Mouse (Mus musculus): ENCODE data around the gene Cd164l2. TPM values are rescaled to one million over a fixed set of nuclear protein-coding genes. Genes with fewer than 3 reads are reported as not detected.
A peak's percentile ranks its signal among the peaks of the same experiment; 100 is the strongest.

Cd164l2 gene
- 3.9 and 5.9 TPM in 2 replicates for total RNA-seq (2014; rRNA removed)
- 10.6 and 11.0 TPM in 2 replicates for polyA plus RNA-seq (2015; fragmentation: Nextera tagmentation; extraction: Ambion mirVana)

DNA sequence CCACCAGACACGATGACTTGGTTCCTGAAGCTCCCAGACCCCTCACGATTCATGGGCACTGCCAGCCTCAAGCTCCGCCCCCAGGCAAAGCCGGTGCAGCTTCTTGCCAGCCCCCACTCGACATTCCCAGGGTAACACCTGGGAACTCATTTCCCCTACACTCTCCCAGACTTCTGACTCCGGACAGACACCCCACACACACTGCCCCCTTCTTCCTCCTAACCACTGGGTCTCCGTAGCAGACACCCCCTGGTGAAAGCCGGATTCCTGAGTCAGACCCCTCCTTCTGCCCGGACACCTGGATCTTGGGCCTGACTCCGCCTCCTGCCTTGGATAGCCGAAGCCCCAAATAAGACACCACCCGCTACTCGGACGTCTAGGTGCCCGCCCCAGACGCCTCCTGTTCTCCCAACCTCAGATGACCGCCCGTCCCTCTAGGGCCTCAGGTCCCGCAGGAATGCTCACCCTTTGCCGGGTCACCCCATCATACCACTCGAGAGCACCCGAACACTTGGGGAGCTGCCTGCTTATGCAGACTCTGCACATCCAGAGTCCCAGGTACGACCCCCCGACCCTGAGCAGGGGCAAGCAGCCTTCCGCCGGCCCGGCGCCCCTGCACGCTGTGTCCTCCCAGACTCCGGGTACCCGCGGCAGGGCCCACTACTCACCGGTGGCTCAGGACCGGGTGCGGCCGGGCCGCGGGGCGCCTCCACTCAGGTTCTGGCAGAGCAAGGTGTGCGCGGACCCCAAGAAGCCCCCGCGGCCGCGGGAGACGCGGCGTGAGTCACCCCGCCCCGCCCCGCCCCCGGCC is at the start of gene Cd164l2, which contains the start of gene Gpr3:
Gene Cd164l2, plus strand, starts transcription at position 381 of the 811 bp plus-strand sequence.
Gene Gpr3, minus strand, starts transcription at position 786 of the 811 bp plus-strand sequence.
- H3K36me3 ChIP-seq (ENCODE audit: insufficient read depth, low read length): no peaks in the 10 kb centered on the region
- H3K27me3 ChIP-seq (ENCODE audit: insufficient read depth, low read length): no peaks in the 10 kb centered on the region; the same call in 1 of the 2 replicates
- peak within 1 kb of the TSS; percentile 76 for H3K9ac ChIP-seq (replicated peaks; ENCODE audit: low read length, poor library complexity, severe bottlenecking)
- no peaks in the 10 kb centered on the region for H3K9me3 ChIP-seq (ENCODE audit: low read length)
- ATAC-seq (ENCODE audit: low FRiP score) (peak; percentile 52), DNase-seq (ENCODE audit: low spot score) (no peak)
- no peak for TF ChIP-seq CTCF (IDR thresholded peaks at IDR 0.05)
- WGBS: 2% methylated on average over 47 of the region's 52 CpGs
- H3K4me2 ChIP-seq (ENCODE audit: low read depth, low read length, poor library complexity, severe bottlenecking): peak within 1 kb of the TSS; percentile 96
- H3K4me1 ChIP-seq (ENCODE audit: insufficient read depth, low read length): peaks cover 11% of the 10 kb centered on the region; the same call in 1 of the 2 replicates
- peak within 1 kb of the TSS; percentile 74 for H3K4me3 ChIP-seq (ENCODE audit: low read depth, low read length)
- H3K27ac ChIP-seq (ENCODE audit: low read depth, low read length): no peak within 1 kb of the TSS

GRCm38 (mm10) chr4:133162196-133162595 is 49.7 kb upstream of the Cd164l2 start:
- Histone ChIP-seq H3K9ac (replicated peaks; ENCODE audit: low read length, poor library complexity, severe bottlenecking) (no peak overlapping the region), H3K4me3 (ENCODE audit: low read depth, low read length) (no peak overlapping the region), H3K4me2 (ENCODE audit: low read depth, low read length, poor library complexity, severe bottlenecking) (no peak overlapping the region), H3K36me3 (ENCODE audit: insufficient read depth, low read length) (no peaks in the 10 kb centered on the region), H3K27ac (ENCODE audit: low read depth, low read length) (no peak overlapping the region), H3K27me3 (ENCODE audit: insufficient read depth, low read length) (no peaks in the 10 kb centered on the region), H3K4me1 (ENCODE audit: insufficient read depth, low read length) (no peaks in the 10 kb centered on the region), H3K9me3 (ENCODE audit: low read length) (no peaks in the 10 kb centered on the region)
- ATAC-seq (ENCODE audit: low FRiP score) (no peak), DNase-seq (ENCODE audit: low spot score) (no peak)
- WGBS: 57% methylated on average over 6 of the region's 6 CpGs
- no peak for TF ChIP-seq CTCF (IDR thresholded peaks at IDR 0.05)

GRCm38 (mm10) chr4:133166773-133167172 is 45.2 kb upstream of the Cd164l2 start:
- no peak overlapping the region for H3K27ac ChIP-seq (ENCODE audit: low read depth, low read length)
- 91% methylated on average over 9 of the region's 9 CpGs for WGBS
- no peak for DNase-seq (ENCODE audit: low spot score)

GRCm38 (mm10) chr4:133169237-133170055 is 42.5 kb upstream of the Cd164l2 start:
- Histone ChIP-seq H3K36me3 (ENCODE audit: insufficient read depth, low read length) (no peaks in the 10 kb centered on the region), H3K27me3 (ENCODE audit: insufficient read depth, low read length) (no peaks in the 10 kb centered on the region), H3K4me2 (ENCODE audit: low read depth, low read length, poor library complexity, severe bottlenecking) (no peak overlapping the region), H3K4me1 (ENCODE audit: insufficient read depth, low read length) (no peaks in the 10 kb centered on the region), H3K4me3 (ENCODE audit: low read depth, low read length) (no peak overlapping the region), H3K27ac (ENCODE audit: low read depth, low read length) (no peak overlapping the region), H3K9me3 (ENCODE audit: low read length) (no peaks in the 10 kb centered on the region), H3K9ac (replicated peaks; ENCODE audit: low read length, poor library complexity, severe bottlenecking) (no peak overlapping the region)
- no peak for TF ChIP-seq CTCF (IDR thresholded peaks at IDR 0.05)
- DNase-seq (ENCODE audit: low spot score): no peak
- no peak for ATAC-seq (ENCODE audit: low FRiP score)
- 85% methylated on average over 10 of the region's 10 CpGs for WGBS

More at GRCm38 (mm10) chr4:133166773-133167172, 45.2 kb upstream of the Cd164l2 start:
- no peak for ATAC-seq (ENCODE audit: low FRiP score)
- no peak overlapping the region for H3K4me2 ChIP-seq (ENCODE audit: low read depth, low read length, poor library complexity, severe bottlenecking)
- no peaks in the 10 kb centered on the region for H3K9me3 ChIP-seq (ENCODE audit: low read length)
- no peak overlapping the region for H3K4me3 ChIP-seq (ENCODE audit: low read depth, low read length)
- no peak overlapping the region for H3K9ac ChIP-seq (replicated peaks; ENCODE audit: low read length, poor library complexity, severe bottlenecking)
- no peaks in the 10 kb centered on the region for H3K4me1 ChIP-seq (ENCODE audit: insufficient read depth, low read length)
- H3K27me3 ChIP-seq (ENCODE audit: insufficient read depth, low read length): no peaks in the 10 kb centered on the region
- no peaks in the 10 kb centered on the region for H3K36me3 ChIP-seq (ENCODE audit: insufficient read depth, low read length)
- TF ChIP-seq CTCF (IDR thresholded peaks at IDR 0.05): no peak

DNA sequence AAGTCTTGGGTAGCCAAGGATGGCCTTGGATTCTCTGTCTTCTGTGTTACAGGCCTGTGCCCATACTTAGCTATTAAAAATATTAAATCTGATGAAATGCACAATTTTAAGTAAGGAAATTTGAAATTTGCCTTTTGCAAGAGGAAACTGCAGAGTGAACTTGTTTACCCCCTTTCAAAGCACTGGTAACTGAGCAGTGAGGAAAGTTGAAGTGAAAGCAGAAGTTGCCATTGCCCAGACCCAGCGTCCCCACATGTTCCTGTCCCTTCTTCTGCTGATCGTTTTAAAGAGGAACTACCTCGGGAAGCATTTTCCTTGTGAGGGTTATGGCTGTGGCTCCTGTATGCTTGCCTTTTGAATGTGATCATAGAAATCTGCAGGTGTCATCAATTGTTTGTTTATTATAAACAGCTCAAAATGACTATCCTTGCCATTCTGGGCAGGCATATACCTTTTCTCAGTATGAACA is 41.8 kb upstream of the Cd164l2 start:
- Histone ChIP-seq H3K9ac (replicated peaks; ENCODE audit: low read length, poor library complexity, severe bottlenecking) (no peak overlapping the region), H3K9me3 (ENCODE audit: low read length) (no peaks in the 10 kb centered on the region), H3K27ac (ENCODE audit: low read depth, low read length) (no peak overlapping the region), H3K4me1 (ENCODE audit: insufficient read depth, low read length) (no peaks in the 10 kb centered on the region), H3K36me3 (ENCODE audit: insufficient read depth, low read length) (no peaks in the 10 kb centered on the region), H3K27me3 (ENCODE audit: insufficient read depth, low read length) (no peaks in the 10 kb centered on the region), H3K4me2 (ENCODE audit: low read depth, low read length, poor library complexity, severe bottlenecking) (no peak overlapping the region), H3K4me3 (ENCODE audit: low read depth, low read length) (no peak overlapping the region)
- WGBS: 73% methylated on average over 3 of the region's 3 CpGs
- ATAC-seq (ENCODE audit: low FRiP score) (no peak), DNase-seq (ENCODE audit: low spot score) (no peak)
- no peak for TF ChIP-seq CTCF (IDR thresholded peaks at IDR 0.05)
